Mouse (Mus musculus) cerebellum, adult 9-11 months (tissue): ENCODE measurements around the gene Tsks.

Experiments used
- DNase-seq: peaks from one replicate; pipeline ENCODE4 v3.0.0; 2022

The Tsks gene

GRCm38 (mm10) chr7:44951960-44952359, 9.0 kb downstream of the Tsks start:
- no peak for DNase-seq

- DNase-seq = peak; percentile 88
Measured at GRCm38 (mm10) chr7:44952611-44953306, 9.8 kb downstream of the Tsks start.

- DNase-seq = peak; percentile 29
Measured at GRCm38 (mm10) chr7:44953561-44953960, 10.6 kb downstream of the Tsks start.

GRCm38 (mm10) chr7:44954091-44954885, 11.3 kb downstream of the Tsks start:
- peak; percentile 22 for DNase-seq

- peak; percentile 26 for DNase-seq
Measured at GRCm38 (mm10) chr7:44955628-44956027, 12.6 kb downstream of the Tsks start.

GRCm38 (mm10) chr7:44956266-44956665, 13.3 kb downstream of the Tsks start:
- DNase-seq = no peak

GRCm38 (mm10) chr7:44957183-44957835, 14.3 kb downstream of the Tsks start:
- DNase-seq = peak; percentile 31

- peak; percentile 31 for DNase-seq
Measured at GRCm38 (mm10) chr7:44958208-44958607, 15.2 kb downstream of the Tsks start.

- no peak for DNase-seq
Measured at GRCm38 (mm10) chr7:44959281-44959680, 16.3 kb downstream of the Tsks start.

GRCm38 (mm10) chr7:44959874-44960511, 17.0 kb downstream of the Tsks start:
- no peak for DNase-seq

GRCm38 (mm10) chr7:44960512-44960910, 17.5 kb downstream of the Tsks start:
- DNase-seq = no peak

GRCm38 (mm10) chr7:44962337-44962736, 19.3 kb downstream of the Tsks start:
- no peak for DNase-seq

GRCm38 (mm10) chr7:44962831-44963230, 19.8 kb downstream of the Tsks start:
- no peak for DNase-seq

GRCm38 (mm10) chr7:44964990-44965389, 22.0 kb downstream of the Tsks start:
- peak; percentile 25 for DNase-seq

- DNase-seq = peak; percentile 29
Measured at GRCm38 (mm10) chr7:44965975-44966374, 23.0 kb downstream of the Tsks start.

- peak; percentile 26 for DNase-seq
Measured at GRCm38 (mm10) chr7:44966638-44967037, 23.6 kb downstream of the Tsks start.

- DNase-seq = peak; percentile 90
Measured at GRCm38 (mm10) chr7:44970231-44970691, 27.3 kb downstream of the Tsks start.

GRCm38 (mm10) chr7:44971142-44971541, 28.1 kb downstream of the Tsks start:
- peak; percentile 41 for DNase-seq

GRCm38 (mm10) chr7:44973415-44974130, 30.6 kb downstream of the Tsks start:
- peak; percentile 68 for DNase-seq

- DNase-seq = peak; percentile 93
Measured at GRCm38 (mm10) chr7:44974383-44975116, 31.5 kb downstream of the Tsks start, which contains the start of gene Cpt1c. Gene Cpt1c (minus strand): TSS chr7:44974851.

GRCm38 (mm10) chr7:44975117-44975419, 32.1 kb downstream of the Tsks start:
- peak; percentile 55 for DNase-seq

- DNase-seq = no peak
Measured at GRCm38 (mm10) chr7:44978300-44978699, 35.3 kb downstream of the Tsks start.
